Mouse (Mus musculus) limb, embryonic 13.5 days (tissue): ENCODE data around the gene Sirt2. TPM values are rescaled to one million over a fixed set of nuclear protein-coding genes. Genes with fewer than 3 reads are reported as not detected.

Source experiments
- ATAC-seq: fragments of 200-750 bp; cut with Nextera tagmentation; 2 replicates; pipeline ENCODE4 v1.8.0; 2017; ENCODE audit warnings: low read depth, moderate number of reproducible peaks, moderate TSS enrichment; ENCODE audit not compliant: low FRiP score
- H3K27ac ChIP-seq: fragments of 300-500 bp; sonication (generic); 2 replicates; pipeline ENCODE4 v1.5.1; 2015; ENCODE audit warnings: inconsistent platforms, mild to moderate bottlenecking, moderate library complexity
- H3K27me3 ChIP-seq: fragments of 300-500 bp; sonication (generic); 2 replicates; pipeline ENCODE4 v1.6.1; 2015; ENCODE audit warnings: mild to moderate bottlenecking, inconsistent platforms
- H3K36me3 ChIP-seq: fragments of 300-500 bp; sonication (generic); 2 replicates; pipeline ENCODE4 v1.6.1; 2015; ENCODE audit warnings: inconsistent platforms, mild to moderate bottlenecking, moderate library complexity
- H3K4me1 ChIP-seq: fragments of 300-500 bp; sonication (generic); 2 replicates; pipeline ENCODE4 v1.6.1; 2015; ENCODE audit warnings: inconsistent platforms
- H3K4me2 ChIP-seq: fragments of 300-500 bp; sonication (generic); replicated peaks from 2 replicates; pipeline ENCODE4 v1.6.1; 2015; ENCODE audit warnings: inconsistent platforms, mild to moderate bottlenecking, moderate library complexity
- H3K4me3 ChIP-seq: fragments of 300-500 bp; sonication (generic); 2 replicates; pipeline ENCODE4 v1.5.1; 2015; ENCODE audit warnings: moderate library complexity, mild to moderate bottlenecking, inconsistent platforms
- H3K9ac ChIP-seq: fragments of 300-500 bp; sonication (generic); 2 replicates; pipeline ENCODE4 v1.6.1; 2015; ENCODE audit warnings: mild to moderate bottlenecking, inconsistent platforms
- H3K9me3 ChIP-seq: fragments of 300-500 bp; sonication (generic); 2 replicates; pipeline ENCODE4 v1.6.1; 2016; ENCODE audit warnings: inconsistent platforms
- WGBS: fragments of 180-500 bp; shearing (Covaris S2); methylation state at CpG from one replicate; pipeline ENCODE4 v1.1.7; 2015; 5-methylcytosine and 5-hydroxymethylcytosine counted together
- polyA plus RNA-seq: library from polyadenylated mRNA; unstranded; fragments of >200 nt; fragmentation: Nextera tagmentation; extraction: Ambion mirVana; gene quantifications from 2 replicates; pipeline ENCODE4 v1.2.1, GENCODE M21; 2015

The Sirt2 gene
- polyA plus RNA-seq, 1 experiment from 2014 or later = 87.8 TPM

DNA sequence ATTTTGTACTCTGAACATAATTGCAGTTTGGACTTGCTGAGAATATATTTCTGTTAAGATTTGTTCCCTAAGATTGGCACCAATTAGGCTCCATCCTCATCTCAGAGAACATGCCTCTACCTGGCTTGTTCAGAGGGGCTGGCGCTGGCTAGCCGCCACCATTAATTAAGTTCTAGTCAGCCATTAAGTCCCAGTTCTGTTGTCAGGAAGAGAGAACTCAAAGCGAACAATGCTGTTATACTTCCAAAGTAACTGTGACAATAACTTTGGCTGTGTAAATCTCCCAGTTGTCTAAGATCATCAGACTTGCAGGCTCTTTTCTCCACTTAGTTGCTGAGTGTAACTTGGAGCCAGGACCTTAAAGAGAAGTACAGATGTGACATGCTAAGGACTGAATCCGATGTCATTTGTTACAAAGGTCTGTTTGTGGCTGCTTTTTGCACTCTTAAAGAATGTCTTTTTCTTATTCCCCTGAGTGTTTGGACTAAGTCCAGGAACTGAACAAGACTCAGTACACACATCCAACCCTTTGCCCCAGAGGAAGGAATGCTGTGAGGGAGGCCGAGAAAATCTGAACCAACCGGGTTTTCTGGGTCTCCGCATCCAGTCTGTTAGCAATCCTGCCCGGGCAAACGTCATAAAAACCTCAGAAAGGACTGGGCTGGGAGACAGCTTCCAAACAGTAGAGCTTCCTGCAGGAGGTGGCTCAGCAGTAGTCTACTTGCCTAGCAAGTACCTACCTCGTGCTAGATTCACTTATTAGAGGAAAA, 35.6 kb downstream of the Sirt2 start:
- Histone ChIP-seq H3K36me3 (no peaks in the 10 kb centered on the region), H3K9ac (peak overlapping the region; percentile 8; the same call in 1 of the 2 replicates), H3K27me3 (no peaks in the 10 kb centered on the region), H3K27ac (peak overlapping the region; percentile 94), H3K4me1 (peaks cover 32% of the 10 kb centered on the region), H3K4me2 (peak overlapping the region; percentile 45), H3K9me3 (no peaks in the 10 kb centered on the region), H3K4me3 (no peak overlapping the region)
- 12% methylated on average over 10 of the region's 10 CpGs for WGBS
- peak; percentile 61; the same call in 1 of the 2 replicates for ATAC-seq

- Histone ChIP-seq H3K4me2 (peak overlapping the region; percentile 45), H3K4me1 (peaks cover 37% of the 10 kb centered on the region), H3K27ac (peak overlapping the region; percentile 94), H3K27me3 (no peaks in the 10 kb centered on the region), H3K4me3 (no peak overlapping the region), H3K36me3 (no peaks in the 10 kb centered on the region), H3K9ac (0 out of 2 replicates have a peak overlapping the region, but pooled peaks have one; percentile 8), H3K9me3 (no peaks in the 10 kb centered on the region)
- whole genome bisulfite sequencing = 10% methylated on average over 10 of the region's 10 CpGs
- peak; percentile 60 for ATAC-seq
Observed at GRCm38 (mm10) chr7:28802846-28803588, 36.5 kb downstream of the Sirt2 start.

GRCm38 (mm10) chr7:28803756-28804155, 37.2 kb downstream of the Sirt2 start:
- WGBS = 32% methylated on average over 4 of the region's 4 CpGs
- Histone ChIP-seq H3K4me1 (peaks cover 41% of the 10 kb centered on the region), H3K4me3 (no peak overlapping the region), H3K27me3 (no peaks in the 10 kb centered on the region), H3K27ac (peak overlapping the region; percentile 94; the same call in 1 of the 2 replicates), H3K9me3 (no peaks in the 10 kb centered on the region), H3K4me2 (no peak overlapping the region), H3K36me3 (no peaks in the 10 kb centered on the region), H3K9ac (no peak overlapping the region)
- ATAC-seq = no peak

DNA sequence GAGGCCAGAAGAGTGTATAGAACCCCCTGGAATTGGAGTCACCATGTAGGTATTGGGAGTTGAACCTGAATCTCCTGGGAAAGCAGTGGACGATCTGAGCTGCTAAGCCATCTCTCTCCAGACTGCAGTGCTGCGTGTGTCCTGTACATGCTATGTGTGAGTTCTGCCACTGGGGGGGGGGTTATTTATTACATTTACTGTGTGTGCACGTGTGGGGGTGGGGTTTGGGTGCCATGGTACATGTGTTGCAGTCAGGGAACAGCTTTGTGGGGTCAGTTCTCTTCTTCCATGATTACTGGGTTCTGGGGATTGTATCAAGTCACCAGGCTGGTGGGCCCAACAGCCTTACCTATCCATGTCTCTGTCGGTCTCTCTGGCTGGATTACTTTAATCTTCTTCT, 40.3 kb downstream of the Sirt2 start:
- Histone ChIP-seq H3K9ac (no peak overlapping the region), H3K9me3 (no peaks in the 10 kb centered on the region), H3K4me1 (peaks cover 34% of the 10 kb centered on the region), H3K27ac (no peak overlapping the region), H3K4me2 (no peak overlapping the region), H3K4me3 (no peak overlapping the region), H3K27me3 (no peaks in the 10 kb centered on the region), H3K36me3 (peaks cover under 1% of the 10 kb centered on the region)
- 76% methylated on average over 4 of the region's 4 CpGs for WGBS
- ATAC-seq = no peak

DNA sequence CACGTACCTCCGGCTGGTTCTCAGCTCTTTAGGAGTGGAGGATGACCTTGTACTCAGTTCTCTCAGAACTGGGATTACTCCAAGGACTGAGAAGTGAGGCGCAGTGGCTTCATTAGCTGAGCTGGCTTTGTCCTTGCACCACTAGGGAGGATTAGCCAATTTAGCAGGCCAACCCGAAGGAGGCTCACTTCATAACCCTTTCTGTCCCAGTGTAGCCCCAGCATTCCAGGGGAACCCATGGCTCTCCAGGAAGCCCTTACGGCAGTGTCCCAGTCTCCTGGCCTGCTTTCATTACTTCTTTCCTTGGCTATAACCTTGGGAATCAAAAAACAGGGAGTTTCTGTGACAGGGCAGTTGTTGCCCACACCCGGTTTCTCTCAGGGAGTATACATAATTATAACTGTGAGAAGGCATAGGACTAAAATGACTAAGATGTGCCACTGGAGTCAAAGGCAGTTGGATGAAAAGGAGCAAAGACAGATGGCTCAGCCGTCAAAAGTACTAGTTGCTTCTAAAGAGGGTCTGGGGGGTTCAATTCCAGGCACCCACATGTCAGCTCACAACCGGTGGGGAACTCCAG, 41.2 kb downstream of the Sirt2 start:
- ATAC-seq = no peak
- no peaks in the 10 kb centered on the region for H3K27me3 ChIP-seq
- WGBS = 32% methylated on average over 7 of the region's 8 CpGs
- peak overlapping the region; percentile 96 for H3K4me2 ChIP-seq
- H3K4me1 ChIP-seq = peaks cover 34% of the 10 kb centered on the region
- no peaks in the 10 kb centered on the region for H3K9me3 ChIP-seq
- H3K4me3 ChIP-seq = peak overlapping the region; percentile 73
- peaks cover 9% of the 10 kb centered on the region for H3K36me3 ChIP-seq
- peak overlapping the region; percentile 92 for H3K9ac ChIP-seq
- H3K27ac ChIP-seq = peak overlapping the region; percentile 100

DNA sequence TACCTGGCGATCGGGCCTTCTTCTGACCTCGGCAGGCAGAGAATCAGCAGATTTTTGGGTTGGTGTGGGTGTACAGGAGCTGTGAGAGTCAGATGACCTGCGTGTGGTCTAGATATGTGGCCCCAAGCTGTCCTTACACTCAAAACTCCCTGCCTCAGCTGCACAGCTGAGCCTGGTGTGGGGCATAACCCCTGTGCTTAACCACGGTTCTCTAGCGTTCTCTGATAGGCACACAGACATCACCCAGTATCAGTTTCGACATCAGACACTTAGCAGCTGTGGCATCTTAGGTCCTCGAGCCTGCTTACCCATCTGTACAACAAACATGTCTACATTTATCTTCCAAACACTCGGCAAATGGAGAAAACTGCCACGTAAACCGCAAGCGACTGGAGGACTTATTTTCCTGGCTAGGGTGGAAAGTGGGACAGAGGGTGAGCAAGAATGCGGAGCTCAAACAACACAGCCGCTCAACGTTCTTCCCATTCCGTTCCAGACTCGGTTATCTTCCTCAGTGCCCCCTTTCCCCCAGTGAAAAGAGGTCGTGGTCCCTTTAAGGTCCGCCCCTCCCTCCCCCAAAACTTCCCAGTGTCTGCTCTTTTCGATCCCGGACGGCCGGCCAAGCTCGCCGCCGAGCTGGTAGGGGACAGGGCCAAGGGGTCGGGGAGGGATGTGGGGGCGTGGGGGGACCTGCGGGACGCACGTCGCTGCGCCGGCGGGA, 41.8 kb downstream of the Sirt2 start, which contains the start of gene Hnrnpl:
Gene Hnrnpl, plus strand, starts transcription at position 321 of the 721 bp plus-strand sequence.
- Histone ChIP-seq H3K36me3 (peaks cover 15% of the 10 kb centered on the region), H3K27ac (peak within 1 kb of the TSS; percentile 100), H3K9ac (peak within 1 kb of the TSS; percentile 92), H3K27me3 (no peaks in the 10 kb centered on the region), H3K9me3 (no peaks in the 10 kb centered on the region), H3K4me2 (peak within 1 kb of the TSS; percentile 96), H3K4me3 (peak within 1 kb of the TSS; percentile 73), H3K4me1 (peaks cover 34% of the 10 kb centered on the region)
- peak; percentile 20 for ATAC-seq
- WGBS = 2% methylated on average over 35 of the region's 35 CpGs

DNA sequence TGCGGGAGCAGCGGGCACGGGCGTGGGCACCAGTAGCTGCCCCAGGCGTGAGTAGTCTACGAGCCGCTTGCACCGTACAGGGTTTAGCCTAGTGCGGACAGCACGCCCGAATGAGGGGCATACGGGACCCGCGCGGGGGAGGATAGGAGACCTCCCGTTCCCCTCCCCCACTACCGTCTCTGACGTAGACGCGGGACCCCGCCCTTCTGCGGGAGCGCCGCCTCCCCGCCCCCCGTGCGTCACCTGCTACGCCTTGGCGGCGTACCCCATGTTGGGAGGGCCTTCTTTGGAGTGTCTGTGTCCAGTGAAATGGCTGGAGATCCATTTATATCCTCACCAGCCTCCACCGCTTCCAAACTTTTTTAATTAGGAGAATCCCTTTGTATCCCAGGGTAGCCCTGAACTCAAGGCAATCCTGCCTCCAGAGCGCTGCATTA, 42.4 kb downstream of the Sirt2 start:
- H3K9me3 ChIP-seq = no peaks in the 10 kb centered on the region
- WGBS = 0% methylated on average over 30 of the region's 32 CpGs

GRCm38 (mm10) chr7:28809401-28810089, 43.0 kb downstream of the Sirt2 start:
- Histone ChIP-seq H3K4me1 (peaks cover 37% of the 10 kb centered on the region), H3K27me3 (no peaks in the 10 kb centered on the region), H3K4me3 (peak overlapping the region; percentile 73), H3K9me3 (no peaks in the 10 kb centered on the region), H3K9ac (peak overlapping the region; percentile 92), H3K36me3 (peaks cover 27% of the 10 kb centered on the region), H3K4me2 (peak overlapping the region; percentile 96), H3K27ac (peak overlapping the region; percentile 100)
- 0% methylated on average over 35 of the region's 35 CpGs for WGBS
- peak; percentile 21 for ATAC-seq

More for the DNA sequence above, 42.4 kb downstream of the Sirt2 start:
- peak; percentile 71 for ATAC-seq
- Histone ChIP-seq H3K27ac (peak overlapping the region; percentile 100), H3K27me3 (no peaks in the 10 kb centered on the region), H3K4me3 (peak overlapping the region; percentile 73), H3K36me3 (peaks cover 21% of the 10 kb centered on the region), H3K9ac (peak overlapping the region; percentile 92), H3K4me1 (peaks cover 34% of the 10 kb centered on the region), H3K4me2 (peak overlapping the region; percentile 96)

- under 1% methylated on average over 68 of the region's 70 CpGs for WGBS
- Histone ChIP-seq H3K9me3 (no peaks in the 10 kb centered on the region), H3K4me2 (peak overlapping the region; percentile 96), H3K36me3 (peaks cover 35% of the 10 kb centered on the region), H3K4me3 (peak overlapping the region; percentile 75), H3K27me3 (no peaks in the 10 kb centered on the region), H3K9ac (peak overlapping the region; percentile 92), H3K4me1 (peaks cover 45% of the 10 kb centered on the region), H3K27ac (peak overlapping the region; percentile 100)
- ATAC-seq = peak; percentile 91
Observed at GRCm38 (mm10) chr7:28810107-28811066, 43.9 kb downstream of the Sirt2 start.

DNA sequence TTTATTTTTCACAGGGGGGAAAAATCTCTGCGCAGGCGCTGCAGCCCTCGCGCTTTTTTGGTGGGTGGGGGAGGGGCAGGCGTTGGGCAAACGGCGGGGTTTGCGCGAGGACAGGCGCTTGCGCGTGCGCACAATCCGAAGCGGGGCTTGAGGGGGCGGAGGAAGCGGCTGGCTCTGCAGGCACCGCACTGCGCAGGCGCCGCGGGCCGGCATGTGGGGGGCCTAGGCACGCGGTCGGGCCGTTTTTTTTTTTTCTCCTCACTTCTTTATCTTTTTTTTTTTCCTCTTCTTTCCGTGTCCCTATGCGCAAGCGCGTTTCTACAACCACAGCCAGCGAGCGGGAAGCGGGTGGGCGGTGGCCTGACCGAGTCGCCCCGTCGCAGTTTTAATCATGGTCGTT, 44.7 kb downstream of the Sirt2 start:
- under 1% methylated on average over 40 of the region's 40 CpGs for WGBS
- H3K9me3 ChIP-seq = no peaks in the 10 kb centered on the region
- ATAC-seq = no peak

More for the DNA sequence above, 44.7 kb downstream of the Sirt2 start:
- Histone ChIP-seq H3K4me2 (peak overlapping the region; percentile 90), H3K4me3 (peak overlapping the region; percentile 75), H3K9ac (peak overlapping the region; percentile 91), H3K27ac (peak overlapping the region; percentile 97), H3K36me3 (peaks cover 44% of the 10 kb centered on the region), H3K4me1 (peaks cover 53% of the 10 kb centered on the region), H3K27me3 (no peaks in the 10 kb centered on the region)
